Mouse (Mus musculus) heart, postnatal 0 days (tissue): ENCODE results near the gene Sec14l4.

Source experiments
- CTCF ChIP-seq: IDR thresholded peaks from 2 replicates; pipeline ENCODE4 v1.5.1; 2016; ENCODE audit warnings: antibody characterized with exemption, control low read depth, low read depth
- EP300 ChIP-seq: IDR thresholded peaks from 2 replicates; pipeline ENCODE4 v1.6.1; 2016; ENCODE audit warnings: antibody characterized with exemption, low read depth

DNA sequence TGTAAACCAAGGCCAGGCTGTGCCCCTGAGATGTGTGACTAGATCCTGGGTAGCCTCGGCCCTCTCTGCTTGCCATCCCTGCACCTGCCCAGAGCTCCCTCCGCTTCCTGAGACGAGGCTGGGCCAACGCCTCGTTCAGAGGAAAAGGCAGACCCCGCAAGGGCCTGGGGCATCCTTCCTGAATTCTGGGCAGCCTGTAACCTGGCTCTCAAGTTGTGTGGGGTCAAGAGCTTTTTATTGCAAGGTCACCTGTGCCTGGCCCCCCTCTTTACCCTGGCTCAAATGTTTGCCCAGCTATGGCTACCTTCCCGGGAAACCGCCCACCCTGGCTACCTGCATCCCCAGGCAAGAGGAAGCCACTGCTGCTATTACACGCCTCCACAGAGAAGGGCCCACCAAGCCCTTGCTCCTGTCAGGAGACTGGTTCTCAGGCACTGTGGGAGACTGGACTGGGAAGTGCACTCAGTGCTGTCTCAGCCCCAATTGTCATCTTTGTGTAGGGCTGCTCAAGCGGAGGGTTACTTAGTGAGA is 65.9 kb downstream of the Sec14l4 start:
- TF ChIP-seq CTCF, result no peak
- no peak for TF ChIP-seq EP300
